Mouse (Mus musculus) Patski (cell line): ENCODE results near the gene Hpse2. TPM values are rescaled to one million over a fixed set of nuclear protein-coding genes. Genes with fewer than 3 reads are reported as not detected.

Experiments used
- ATAC-seq: fragments of 100-300 bp; one replicate; pipeline ENCODE4 v1.8.0; 2021
- CTCF ChIA-PET: fragments of 350-600 bp; sonication (Branson Sonifier 250); formaldehyde crosslinking; loops from one replicate; lab custom pipeline; 2022; ENCODE audit warnings: inconsistent platforms; lab: Charles Lee
- POLR2A ChIA-PET: fragments of 350-600 bp; sonication (Branson Sonifier 250); formaldehyde crosslinking; loops from one replicate; lab custom pipeline; 2022; ENCODE audit warnings: antibody characterized with exemption, inconsistent platforms; lab: Charles Lee
- DNase-seq: peaks from one replicate; pipeline ENCODE4 v3.0.0-alpha.2; 2011; ENCODE audit warnings: low read depth, low spot score
- H3K27me3 ChIP-seq: fragments of 371-371 bp; one replicate; pipeline ENCODE4 v1.5.1; 2021
- CTCF ChIP-seq: fragments of 100-300 bp; IDR thresholded peaks from one replicate; pipeline ENCODE4 v1.5.1; 2021
- in situ Hi-C: fragments of 300-500 bp; cut with MboI; formaldehyde crosslinking; loops from 3 replicates; pipeline ENCODE4 v1.11.1; 2018; ENCODE audit warnings: low pct_unique_long_range_greater_than_20kb, mixed read lengths
- polyA plus RNA-seq: library from polyadenylated mRNA; unstranded; gene quantifications from one replicate; pipeline ENCODE4 v1.2.3, GENCODE M21; 2021

The Hpse2 gene
- polyA plus RNA-seq, 1 experiment from 2014 or later: not detected

GRCm38 (mm10) chr19:42977938-42978337, 410.2 kb downstream of the Hpse2 start:
- DNase-seq: no peak
- ATAC-seq: no peak
- peaks cover 61% of the 10 kb centered on the region for H3K27me3 ChIP-seq
- POLR2A ChIA-PET: interaction anchor here (0.6 kb wide), 1 partner anchor 182 kb away, joined by 4 read pairs; no protein-coding TSS in a partner anchor
- CTCF ChIA-PET: no interaction called here
- in situ Hi-C loops: no loop called here
- TF ChIP-seq CTCF: no peak

DNA sequence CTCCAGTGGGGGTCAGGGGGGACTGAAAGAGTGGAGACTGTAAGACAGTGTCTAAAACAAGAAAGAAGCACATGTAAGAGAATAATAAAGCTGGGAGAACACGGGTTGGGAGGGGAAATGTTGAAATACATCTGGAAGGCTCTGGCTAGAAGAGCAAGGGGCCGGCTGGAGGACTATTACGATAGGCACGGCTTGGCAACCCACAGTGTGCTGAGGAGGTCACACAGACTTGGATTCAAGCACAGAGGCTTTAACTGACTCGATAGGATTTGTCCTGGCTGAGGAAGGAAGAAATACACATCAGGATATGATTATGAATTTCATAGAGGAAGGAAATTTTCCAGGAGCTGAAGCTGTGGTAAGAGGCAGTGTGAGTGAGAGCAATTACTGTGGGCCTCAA, 414.4 kb downstream of the Hpse2 start:
- CTCF ChIA-PET: no interaction called here
- no peak for TF ChIP-seq CTCF
- ATAC-seq: no peak
- in situ Hi-C loops: no loop called here
- peaks cover 53% of the 10 kb centered on the region for H3K27me3 ChIP-seq
- POLR2A ChIA-PET: no interaction called here
- no peak for DNase-seq

DNA sequence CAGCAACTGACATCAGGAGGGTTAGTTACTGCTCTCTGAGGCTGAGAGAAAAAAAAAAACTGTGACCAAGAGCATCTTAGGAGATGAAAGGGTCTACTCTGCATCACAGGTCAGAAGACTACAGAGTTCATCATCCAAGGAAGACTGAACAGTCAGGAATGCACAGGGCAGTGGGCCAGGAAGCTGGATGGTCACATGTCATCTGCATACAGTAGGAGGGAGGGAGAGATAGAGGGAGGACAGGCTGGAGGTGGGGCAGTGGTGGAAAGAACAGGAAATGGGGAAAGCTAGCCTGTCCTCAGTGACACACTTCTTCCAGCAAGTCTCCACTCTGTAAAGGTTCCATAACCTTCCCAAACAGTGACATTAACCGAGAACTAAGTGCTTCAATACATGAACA, 423.0 kb downstream of the Hpse2 start:
- POLR2A ChIA-PET: no interaction called here
- CTCF ChIA-PET: no interaction called here
- in situ Hi-C loops: no loop called here
- H3K27me3 ChIP-seq: peaks cover 31% of the 10 kb centered on the region
- no peak for DNase-seq
- ATAC-seq: no peak
- TF ChIP-seq CTCF: no peak

- in situ Hi-C loops: no loop called here
- ATAC-seq (no peak), DNase-seq (no peak)
- TF ChIP-seq CTCF: no peak
- CTCF ChIA-PET: interaction anchor here (1.2 kb wide), 1 partner anchor 42 kb away, joined by 3 read pairs; no protein-coding TSS in a partner anchor
- POLR2A ChIA-PET: no interaction called here
- peaks cover 33% of the 10 kb centered on the region for H3K27me3 ChIP-seq
Measured at GRCm38 (mm10) chr19:42948114-42948636, 440.0 kb downstream of the Hpse2 start.

DNA sequence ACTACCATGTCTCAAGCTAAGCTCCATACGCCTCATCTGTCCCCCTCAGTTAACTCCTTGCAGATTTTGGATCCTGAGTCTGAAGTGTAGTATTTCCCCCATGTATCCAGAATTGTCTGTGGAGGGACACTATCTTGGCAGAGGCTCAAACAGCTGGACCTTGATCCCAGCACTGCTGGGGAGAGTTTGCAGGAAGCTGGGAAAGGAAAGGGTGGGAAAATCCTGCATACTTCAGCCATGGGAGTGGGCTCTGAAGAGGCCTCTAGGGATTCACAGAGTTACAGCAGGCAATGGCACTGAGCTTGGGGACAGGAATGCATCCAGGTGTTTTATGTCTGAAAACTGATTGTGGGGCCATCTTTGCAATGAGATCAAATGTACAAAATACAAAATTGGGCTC, 450.6 kb downstream of the Hpse2 start:
- ChIA-PET CTCF (no interaction called here), POLR2A (no interaction called here)
- no peak for TF ChIP-seq CTCF
- H3K27me3 ChIP-seq: peaks cover 44% of the 10 kb centered on the region
- ATAC-seq (no peak), DNase-seq (no peak)
- in situ Hi-C loops: no loop called here

GRCm38 (mm10) chr19:42936661-42937193, 451.4 kb downstream of the Hpse2 start:
- CTCF ChIA-PET: no interaction called here
- no peak for TF ChIP-seq CTCF
- H3K27me3 ChIP-seq: peaks cover 53% of the 10 kb centered on the region
- no peak for DNase-seq
- POLR2A ChIA-PET: no interaction called here
- no peak for ATAC-seq
- in situ Hi-C loops: no loop called here

DNA sequence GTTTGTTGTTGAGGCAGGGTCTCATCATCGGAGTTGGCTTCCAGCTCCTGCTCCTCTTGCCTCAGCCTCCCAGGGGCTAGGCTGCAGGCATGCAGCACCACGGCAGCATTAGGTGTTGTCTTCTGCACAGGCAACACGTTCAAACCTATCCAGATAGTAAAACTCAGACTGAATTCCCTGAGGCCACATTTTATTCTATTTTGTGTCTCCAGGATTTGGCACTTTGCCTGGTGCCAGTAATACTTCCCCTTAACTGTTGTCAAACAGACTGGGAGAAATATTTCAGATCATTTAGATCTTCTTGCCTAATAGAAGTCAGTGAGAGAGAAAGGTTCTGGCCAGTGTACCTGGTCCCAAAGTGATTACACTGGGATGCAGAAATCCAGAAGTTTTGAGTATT, 458.5 kb downstream of the Hpse2 start:
- in situ Hi-C loops: no loop called here
- POLR2A ChIA-PET: no interaction called here
- ATAC-seq (no peak), DNase-seq (no peak)
- CTCF ChIA-PET: no interaction called here
- H3K27me3 ChIP-seq: peaks cover 42% of the 10 kb centered on the region
- no peak for TF ChIP-seq CTCF

DNA sequence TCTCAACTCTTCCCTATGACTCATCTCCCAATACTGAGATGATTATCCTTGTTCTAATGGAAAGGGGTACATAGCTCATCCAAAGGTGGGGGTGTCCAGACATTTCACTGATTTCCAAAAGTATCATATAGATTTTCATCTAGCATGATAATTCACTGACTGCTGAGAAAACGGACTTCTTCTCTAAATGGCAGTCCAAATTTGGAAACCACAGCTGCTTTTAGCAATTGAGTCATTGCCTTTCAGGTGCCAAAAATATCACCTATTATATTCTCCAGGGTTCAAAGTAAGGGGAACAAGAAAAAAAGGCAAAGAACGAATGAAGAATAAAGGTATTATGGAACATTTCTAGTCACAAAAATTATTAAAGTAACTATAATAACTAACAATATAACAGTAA, 459.9 kb downstream of the Hpse2 start:
- DNase-seq (no peak), ATAC-seq (no peak)
- H3K27me3 ChIP-seq: peaks cover 41% of the 10 kb centered on the region
- in situ Hi-C loops: no loop called here
- no peak for TF ChIP-seq CTCF
- CTCF ChIA-PET: no interaction called here
- POLR2A ChIA-PET: no interaction called here

DNA sequence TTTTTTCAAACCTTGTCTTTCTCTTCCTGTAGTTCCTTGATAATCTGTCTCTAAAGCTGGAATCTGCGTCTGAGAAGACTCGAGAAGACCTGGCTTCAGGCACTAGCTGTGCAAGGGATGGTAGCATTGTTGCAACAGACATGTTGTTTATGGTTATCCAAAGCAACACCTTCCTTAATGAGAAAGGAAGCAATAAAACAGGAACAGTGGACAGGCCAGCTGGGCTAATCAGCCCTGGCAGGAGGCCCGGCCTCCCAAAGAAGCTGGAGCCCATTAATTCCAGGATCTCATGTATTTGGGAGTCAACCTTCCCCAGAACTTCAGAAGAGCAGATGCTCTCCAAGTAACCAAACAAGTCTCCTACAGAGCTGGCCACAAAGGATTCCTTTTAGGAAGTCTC, 465.5 kb downstream of the Hpse2 start:
- in situ Hi-C loops: no loop called here
- POLR2A ChIA-PET: no interaction called here

GRCm38 (mm10) chr19:42913703-42914102, 474.5 kb downstream of the Hpse2 start:
- ChIA-PET CTCF (interaction anchor here (0.9 kb wide), 1 partner anchor 356 kb away, joined by 3 read pairs; no protein-coding TSS in a partner anchor), POLR2A (no interaction called here)
- TF ChIP-seq CTCF: no peak
- H3K27me3 ChIP-seq: peaks cover 82% of the 10 kb centered on the region
- in situ Hi-C loops: no loop called here
- no peak for DNase-seq
- no peak for ATAC-seq

More for the DNA sequence above, 465.5 kb downstream of the Hpse2 start:
- no peak for TF ChIP-seq CTCF
- H3K27me3 ChIP-seq: peaks cover 35% of the 10 kb centered on the region
- no peak for DNase-seq
- CTCF ChIA-PET: no interaction called here
- no peak for ATAC-seq

DNA sequence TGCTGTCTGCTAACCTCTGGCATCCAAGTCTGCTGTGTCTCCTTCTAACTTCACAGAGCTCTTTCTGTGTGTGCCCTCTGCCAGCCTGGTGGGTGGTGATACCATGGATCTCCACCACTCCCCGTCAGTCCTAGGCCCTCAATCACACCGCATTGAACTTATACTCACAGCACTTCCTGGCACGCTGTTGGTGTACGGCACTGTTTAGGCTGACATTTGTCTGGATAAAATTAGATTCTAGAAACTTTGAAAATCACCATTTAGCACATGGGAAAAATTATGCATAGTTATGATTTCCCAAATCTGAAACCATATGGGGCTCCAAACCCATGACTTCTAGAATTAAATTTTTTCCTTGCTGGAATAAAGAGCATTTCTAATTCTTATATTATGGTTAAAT, 478.4 kb downstream of the Hpse2 start:
- CTCF ChIA-PET: no interaction called here
- in situ Hi-C loops: no loop called here
- no peak for TF ChIP-seq CTCF
- POLR2A ChIA-PET: no interaction called here
- peaks cover 77% of the 10 kb centered on the region for H3K27me3 ChIP-seq
- DNase-seq: no peak
- ATAC-seq: no peak

DNA sequence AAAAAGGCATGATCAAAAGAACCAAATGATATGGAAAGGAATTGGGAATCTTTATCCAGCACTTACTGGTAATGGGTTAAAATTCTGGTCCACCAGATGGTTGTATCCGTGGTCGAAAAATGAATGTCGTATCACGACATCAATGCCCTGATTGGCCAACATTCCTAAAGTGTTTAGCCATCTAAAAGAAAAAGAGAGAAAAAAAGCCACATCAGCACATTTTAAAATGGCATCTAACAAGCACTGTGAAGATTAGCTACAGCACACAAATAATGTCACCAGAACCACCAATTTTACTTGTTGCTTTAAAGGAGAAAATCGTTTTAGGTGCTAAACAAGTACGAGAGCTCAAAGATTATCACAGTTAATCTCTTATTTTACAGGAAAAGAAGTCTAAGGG, 479.6 kb downstream of the Hpse2 start:
- ATAC-seq (no peak), DNase-seq (no peak)
- CTCF ChIA-PET: no interaction called here
- H3K27me3 ChIP-seq: peaks cover 76% of the 10 kb centered on the region
- POLR2A ChIA-PET: no interaction called here
- in situ Hi-C loops: no loop called here
- no peak for TF ChIP-seq CTCF
